Mouse (Mus musculus) MEL (cell line): Measurements from ENCODE around the gene Gm35315. TPM values are rescaled to one million over a fixed set of nuclear protein-coding genes. Genes with fewer than 3 reads are reported as not detected.

Experiments used
- DNase-seq: peaks from one replicate; pipeline ENCODE4 v3.0.0; 2011; ENCODE audit warnings: low read depth, low spot score
- H3K27ac ChIP-seq: 2 replicates; pipeline ENCODE4 v1.5.1; 2012; ENCODE audit warnings: low read depth, mild to moderate bottlenecking, control low read depth, low read length, moderate library complexity; ENCODE audit not compliant: control insufficient read depth
- H3K27me3 ChIP-seq, 2 experiments: fragments of 150-350 bp in 1 of 2; sonication (generic) in 1 of 2; 2 replicates each; pipeline ENCODE4 v1.6.1; 2012; ENCODE audit warnings: low read length in 2 of 2, mild to moderate bottlenecking in 2 of 2, improper control_type of control experiment in 1 of 2, moderate library complexity in 1 of 2; ENCODE audit not compliant: insufficient read depth in 2 of 2, control insufficient read depth in 1 of 2
- H3K36me3 ChIP-seq, 2 experiments: 2 replicates each; pipeline ENCODE4 v1.6.1; 2012 to 2014; ENCODE audit warnings: low read length in 2 of 2, improper control_type of control experiment in 1 of 2, inconsistent platforms in 1 of 2, mild to moderate bottlenecking in 1 of 2; ENCODE audit not compliant: insufficient read depth in 2 of 2, control insufficient read depth in 1 of 2
- H3K4me1 ChIP-seq, 2 experiments: fragments of 150-350 bp in 1 of 2; sonication (generic) in 1 of 2; 2 replicates each; pipeline ENCODE4 v1.6.1; 2012; ENCODE audit warnings: low read length in 2 of 2, improper control_type of control experiment in 1 of 2, mild to moderate bottlenecking in 1 of 2; ENCODE audit not compliant: insufficient read depth in 2 of 2, control insufficient read depth in 1 of 2
- H3K4me3 ChIP-seq, 2 experiments: fragments of 150-350 bp in 1 of 2; sonication (generic) in 1 of 2; 2 replicates each; pipeline ENCODE4 v1.5.1; 2012; ENCODE audit warnings: low read depth in 2 of 2, low read length in 2 of 2, mild to moderate bottlenecking in 2 of 2, moderate library complexity in 2 of 2, control low read depth in 1 of 2, improper control_type of control experiment in 1 of 2; ENCODE audit not compliant: control insufficient read depth in 1 of 2, insufficient read depth in 1 of 2
- H3K79me2 ChIP-seq: 2 replicates; pipeline ENCODE4 v1.6.1; 2012; ENCODE audit warnings: mild to moderate bottlenecking, low read length, moderate library complexity; ENCODE audit not compliant: control insufficient read depth, poor library complexity, insufficient read depth
- H3K9ac ChIP-seq: 2 replicates; pipeline ENCODE4 v1.6.1; 2012; ENCODE audit warnings: low read depth, mild to moderate bottlenecking, control low read depth, low read length, moderate library complexity; ENCODE audit not compliant: control insufficient read depth, poor library complexity, severe bottlenecking
- H3K9me3 ChIP-seq: fragments of 150-350 bp; sonication (generic); replicated peaks from 2 replicates; pipeline ENCODE4 v1.6.1; 2012; ENCODE audit warnings: mild to moderate bottlenecking, low read length, improper control_type of control experiment, moderate library complexity; ENCODE audit not compliant: insufficient read depth
- BHLHE40 ChIP-seq: IDR thresholded peaks from 2 replicates; pipeline ENCODE4 v1.6.1; 2012; ENCODE audit warnings: low read depth, mild to moderate bottlenecking, inconsistent platforms, low read length, improper control_type of control experiment, borderline replicate concordance
- CHD2 ChIP-seq: IDR thresholded peaks from 2 replicates; pipeline ENCODE4 v1.6.1; 2011; ENCODE audit warnings: low read length, improper control_type of control experiment
- E2F4 ChIP-seq: IDR thresholded peaks from 2 replicates; pipeline ENCODE4 v1.6.1; 2011; ENCODE audit warnings: low read depth, low read length, improper control_type of control experiment, borderline replicate concordance
- EP300 ChIP-seq, 2 experiments: IDR thresholded peaks; 2 replicates each; pipeline ENCODE4 v1.6.1; 2011; ENCODE audit warnings: improper control_type of control experiment in 2 of 2, low read length in 2 of 2, low read depth in 1 of 2, mild to moderate bottlenecking in 1 of 2
- ETS1 ChIP-seq: IDR thresholded peaks from 2 replicates; pipeline ENCODE4 v1.6.1; 2012; ENCODE audit warnings: low read depth, mild to moderate bottlenecking, inconsistent platforms, low read length, improper control_type of control experiment, moderate library complexity
- GABPA ChIP-seq: IDR thresholded peaks from 2 replicates; pipeline ENCODE4 v1.6.1; 2012; ENCODE audit warnings: low read depth, mild to moderate bottlenecking, inconsistent platforms, low read length, improper control_type of control experiment, moderate library complexity
- GATA1 ChIP-seq: IDR thresholded peaks from 2 replicates; pipeline ENCODE4 v1.6.1; 2011; ENCODE audit warnings: low read depth, low read length, improper control_type of control experiment
- JUND ChIP-seq: IDR thresholded peaks from 2 replicates; pipeline ENCODE4 v1.6.1; 2011; ENCODE audit warnings: low read depth, mild to moderate bottlenecking, improper control_type of control experiment, low read length
- KAT2A ChIP-seq: conservative IDR thresholded peaks from 2 replicates; pipeline ENCODE4 v1.6.1; 2012; ENCODE audit warnings: low read depth, low read length, improper control_type of control experiment, inconsistent platforms
- MAX ChIP-seq: IDR thresholded peaks from 2 replicates; pipeline ENCODE4 v1.6.1; 2011; ENCODE audit warnings: low read length, improper control_type of control experiment
- POLR2A ChIP-seq, 2 experiments: IDR thresholded peaks; 2 replicates each; pipeline ENCODE4 v1.6.1; 2011 to 2012; ENCODE audit warnings: low read length in 2 of 2, mild to moderate bottlenecking in 2 of 2, control low read depth in 1 of 2, improper control_type of control experiment in 1 of 2, low read depth in 1 of 2, moderate library complexity in 1 of 2; ENCODE audit not compliant: control insufficient read depth in 1 of 2, insufficient read depth in 1 of 2, poor library complexity in 1 of 2
- POLR2AphosphoS2 ChIP-seq: IDR thresholded peaks from 2 replicates; pipeline ENCODE4 v1.6.1; 2011; ENCODE audit warnings: low read length, improper control_type of control experiment
- RCOR1 ChIP-seq: IDR thresholded peaks from 2 replicates; pipeline ENCODE4 v1.6.1; 2012; ENCODE audit warnings: low read depth, mild to moderate bottlenecking, inconsistent platforms, low read length, improper control_type of control experiment
- SIN3A ChIP-seq: IDR thresholded peaks from 2 replicates; pipeline ENCODE4 v1.6.1; 2012; ENCODE audit warnings: low read length, improper control_type of control experiment, inconsistent platforms
- SMC3 ChIP-seq: IDR thresholded peaks from 2 replicates; pipeline ENCODE4 v1.6.1; 2011; ENCODE audit warnings: low read depth, low read length, improper control_type of control experiment
- TAL1 ChIP-seq: IDR thresholded peaks from 2 replicates; pipeline ENCODE4 v1.6.1; 2012; ENCODE audit warnings: mild to moderate bottlenecking, inconsistent platforms, low read length, moderate library complexity, mixed read lengths
- TCF12 ChIP-seq: IDR thresholded peaks from 2 replicates; pipeline ENCODE4 v1.6.1; 2014; ENCODE audit warnings: low read depth, mild to moderate bottlenecking, inconsistent platforms, low read length, improper control_type of control experiment, moderate library complexity
- ZKSCAN1 ChIP-seq: IDR thresholded peaks from 2 replicates; pipeline ENCODE4 v1.6.1; 2012; ENCODE audit warnings: low read depth, mild to moderate bottlenecking, inconsistent platforms, low read length, improper control_type of control experiment, moderate library complexity
- ZMIZ1 ChIP-seq: IDR thresholded peaks from 2 replicates; pipeline ENCODE4 v1.6.1; 2012; ENCODE audit warnings: low read depth, mild to moderate bottlenecking, inconsistent platforms, low read length, improper control_type of control experiment, moderate library complexity
- ZNF384 ChIP-seq: IDR thresholded peaks from 2 replicates; pipeline ENCODE4 v1.6.1; 2012; ENCODE audit warnings: low read depth, mild to moderate bottlenecking, inconsistent platforms, low read length, improper control_type of control experiment
- polyA plus RNA-seq, 2 experiments: library from polyadenylated mRNA; stranded (reverse) in 1 of 2; unstranded in 1 of 2; fragments of >175 nt in 1 of 2; fragments of >200 nt in 1 of 2; gene quantifications; 2 replicates each; pipeline versions ENCODE4 v1.2.1 to v1.2.4; 2012; ENCODE audit warnings: low replicate concordance in 2 of 2, low read depth in 1 of 2; ENCODE audit not compliant: insufficient read length in 2 of 2, insufficient read depth in 1 of 2, missing spikeins in 1 of 2
- total RNA-seq: library from RNA; depleted of rRNA; stranded (reverse); fragments of 300-350 nt; gene quantifications from 2 replicates; pipeline ENCODE4 v1.2.3, GENCODE M21; 2012

Gm35315 gene
- total and polyA plus RNA-seq, 3 experiments, result 2.2 to 70.9 (median 2.2) TPM

DNA sequence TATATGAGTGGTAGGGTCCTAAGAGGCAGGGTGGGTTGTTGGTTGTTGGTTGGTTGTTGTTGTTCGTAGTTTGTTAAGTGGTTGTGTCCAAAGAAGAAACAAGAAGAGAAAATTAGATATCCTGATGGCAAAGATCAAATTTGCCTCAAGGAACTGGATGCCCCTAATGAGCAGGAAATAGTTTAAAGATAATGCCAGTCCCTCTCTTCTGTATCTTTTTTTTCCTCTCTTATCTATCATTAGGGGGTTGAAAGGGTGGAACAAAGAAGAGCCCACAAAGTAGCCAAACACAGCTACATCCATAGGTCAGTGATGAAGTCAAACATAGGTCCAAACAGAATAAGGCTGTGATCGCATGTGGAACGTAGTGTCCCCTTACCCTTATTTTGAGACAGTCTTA is 45.1 kb upstream of the Gm35315 start:
- peaks cover 15 to 54% of the 10 kb centered on the region in 2 experiments for H3K36me3 ChIP-seq
- peaks cover 38 to 51% of the 10 kb centered on the region in 2 experiments for H3K4me1 ChIP-seq
- no peaks in the 10 kb centered on the region for H3K27me3 ChIP-seq
- peak; percentile 45 for TF ChIP-seq ZNF384
- peak; percentile 51; the same call in 1 of the 2 replicates for TF ChIP-seq RCOR1
- peak; percentile 59 for TF ChIP-seq ETS1
- TF ChIP-seq TCF12, result peak; percentile 43; the same call in 1 of the 2 replicates
- TF ChIP-seq GATA1, result peak; percentile 76
- TF ChIP-seq SIN3A, result peak; percentile 64
- no peak for TF ChIP-seq KAT2A
- TF ChIP-seq GABPA, result no peak
- no peak for TF ChIP-seq CHD2
- TF ChIP-seq EP300 (IDR thresholded peaks at IDR 0.05; ENCODE audit: low read depth in 1 of 2, low read length in 2 of 2), result peak; percentile 72 to 78
- no peak for DNase-seq
- H3K79me2 ChIP-seq, result peaks cover 21% of the 10 kb centered on the region
- no peak overlapping the region for H3K9ac ChIP-seq
- H3K4me3 ChIP-seq, result no peak overlapping the region
- H3K9me3 ChIP-seq, result no peaks in the 10 kb centered on the region
- H3K27ac ChIP-seq, result peak overlapping the region; percentile 54

DNA sequence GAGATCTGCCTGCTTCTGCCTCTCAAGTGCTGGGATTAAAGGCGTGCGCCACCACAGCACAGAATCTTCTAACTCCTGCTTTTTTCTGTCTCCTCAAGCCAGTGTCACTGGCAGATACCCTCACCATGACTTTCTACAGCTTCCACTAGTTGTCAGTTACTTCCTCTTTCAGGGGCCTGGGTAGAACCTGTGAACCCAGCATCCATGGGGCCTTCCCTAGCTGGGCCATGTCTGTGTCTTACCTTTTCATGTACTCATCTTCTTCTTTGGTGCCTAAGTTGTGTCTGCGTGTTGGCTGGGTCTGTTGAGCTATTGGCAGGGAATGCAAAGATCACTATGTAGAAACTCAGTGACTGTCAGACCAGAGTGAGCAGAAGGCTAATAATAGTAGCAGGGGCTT is 43.6 kb upstream of the Gm35315 start:
- DNase-seq, result peak; percentile 62
- no peaks in the 10 kb centered on the region for H3K27me3 ChIP-seq

DNA sequence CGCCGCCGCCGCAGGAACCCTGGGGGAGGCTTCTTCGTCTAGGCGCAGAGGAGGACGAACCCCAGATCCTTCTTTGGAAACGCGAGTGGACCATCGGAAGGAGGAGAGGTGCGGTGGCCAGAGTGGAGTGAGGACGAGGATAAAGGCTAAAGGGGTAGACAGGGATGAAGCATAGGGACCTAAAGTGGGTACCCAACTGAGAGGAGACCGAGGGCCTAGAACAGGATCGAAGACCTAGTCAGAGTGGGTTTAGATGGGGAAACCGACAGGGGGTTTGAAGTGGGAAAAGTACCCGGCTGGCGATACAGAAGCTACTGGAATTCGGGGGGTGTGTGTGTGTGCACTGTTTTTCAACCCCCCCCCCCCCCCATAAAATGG is 41.9 kb upstream of the Gm35315 start:
- TF ChIP-seq MAX, result no peak
- 0 out of 4 replicates have a peak, but pooled peaks of 1 of the 2 experiments have one; percentile 15 for TF ChIP-seq POLR2A (IDR thresholded peaks at IDR 0.05; ENCODE audit: control insufficient read depth in 1 of 2, insufficient read depth in 1 of 2, low read depth in 1 of 2, low read length in 2 of 2, poor library complexity in 1 of 2)
- H3K4me3 ChIP-seq, result peak overlapping the region; percentile 96 to 98
- no peak for DNase-seq
- peak overlapping the region; percentile 33 for H3K27ac ChIP-seq
- H3K9ac ChIP-seq, result peak overlapping the region; percentile 88
- peaks cover 26 to 39% of the 10 kb centered on the region in 2 experiments for H3K4me1 ChIP-seq
- no peaks in the 10 kb centered on the region for H3K9me3 ChIP-seq
- peaks cover 21% of the 10 kb centered on the region for H3K79me2 ChIP-seq
- H3K27me3 ChIP-seq, result no peaks in the 10 kb centered on the region
- H3K36me3 ChIP-seq, result peaks cover 2 to 44% of the 10 kb centered on the region in 2 experiments; a peak in 2 of 4 replicates

More for the DNA sequence above, 43.6 kb upstream of the Gm35315 start:
- peaks cover 37 to 49% of the 10 kb centered on the region in 2 experiments for H3K4me1 ChIP-seq
- no peak overlapping the region for H3K4me3 ChIP-seq
- TF ChIP-seq ZKSCAN1 (no peak), KAT2A (no peak), TAL1 (no peak), CHD2 (no peak), SIN3A (no peak; the same call in 1 of the 2 replicates), POLR2AphosphoS2 (no peak), E2F4 (no peak), SMC3 (no peak), ZMIZ1 (no peak), BHLHE40 (no peak), POLR2A (IDR thresholded peaks at IDR 0.05; ENCODE audit: control insufficient read depth in 1 of 2, insufficient read depth in 1 of 2, low read depth in 1 of 2, low read length in 2 of 2, poor library complexity in 1 of 2) (no peak), GATA1 (no peak), JUND (no peak)
- H3K27ac ChIP-seq, result peak overlapping the region; percentile 23; the same call in 1 of the 2 replicates
- H3K36me3 ChIP-seq, result peaks cover 7 to 52% of the 10 kb centered on the region in 2 experiments
- no peak overlapping the region for H3K9ac ChIP-seq
- H3K9me3 ChIP-seq, result no peaks in the 10 kb centered on the region
- H3K79me2 ChIP-seq, result peaks cover 21% of the 10 kb centered on the region
